Mouse (Mus musculus) megakaryocyte, embryonic 14.5 days (primary cell): ENCODE results near the gene Lamtor1.

Experiments
- FLI1 ChIP-seq: IDR thresholded peaks from 2 replicates; pipeline ENCODE4 v1.6.1; 2012; ENCODE audit warnings: low read length, inconsistent platforms, mixed read lengths
- GATA1 ChIP-seq: IDR thresholded peaks from 3 replicates; pipeline ENCODE4 v1.6.1; 2012; ENCODE audit warnings: mixed read lengths, low read length, inconsistent platforms, borderline replicate concordance

- TF ChIP-seq GATA1 = no peak
- no peak for TF ChIP-seq FLI1
Observed at GRCm38 (mm10) chr7:101935957-101936356, 30.3 kb downstream of the Lamtor1 start.
